Mouse (Mus musculus): ENCODE measurements around the gene Spaca1. TPM values are rescaled to one million over a fixed set of nuclear protein-coding genes. Genes with fewer than 3 reads are reported as not detected.
"Not testable (repeated sequence)": the region's sequence is repeated elsewhere in the genome, so short reads cannot be mapped to it uniquely, and the experiment has no call there.

Spaca1 gene
- not detected for total RNA-seq (2021)

- peak in 1 of 2 experiments; percentile 30 for DNase-seq (ENCODE audit: extremely low spot score in 1 of 2, low spot score in 2 of 2)
- intact Hi-C loops (cut with DNase I), result no loop called here
Measured at GRCm38 (mm10) chr4:34049571-34050255, at the start of gene Spaca1. Spaca1 (minus strand) TSS chr4:34050191.

GRCm38 (mm10) chr4:34087286-34087685 is 37.3 kb upstream of the Spaca1 start:
- DNase-seq (ENCODE audit: extremely low spot score in 1 of 2, low spot score in 2 of 2); intact Hi-C loops (cut with DNase I): not testable (repeated sequence)

- DNase-seq (ENCODE audit: extremely low spot score in 1 of 2, low spot score in 2 of 2), result no peak
- intact Hi-C loops (cut with DNase I), result no loop called here
Measured at GRCm38 (mm10) chr4:34081064-34081463, 31.1 kb upstream of the Spaca1 start.

- intact Hi-C loops (cut with DNase I), result no loop called here
Measured at GRCm38 (mm10) chr4:34069002-34069401, 19.0 kb upstream of the Spaca1 start.

GRCm38 (mm10) chr4:34058320-34058719 is 8.3 kb upstream of the Spaca1 start:
- DNase-seq (ENCODE audit: extremely low spot score in 1 of 2, low spot score in 2 of 2), result no peak
- intact Hi-C loops (cut with DNase I), result no loop called here

More at GRCm38 (mm10) chr4:34069002-34069401, 19.0 kb upstream of the Spaca1 start:
- DNase-seq (ENCODE audit: extremely low spot score in 1 of 2, low spot score in 2 of 2), result no peak

GRCm38 (mm10) chr4:34026771-34027170 is 23.2 kb downstream of the Spaca1 start:
- DNase-seq (ENCODE audit: extremely low spot score in 1 of 2, low spot score in 2 of 2), result no peak
- intact Hi-C loops (cut with DNase I), result no loop called here

- intact Hi-C loops (cut with DNase I), result no loop called here
Measured at GRCm38 (mm10) chr4:34021456-34021855, 28.5 kb downstream of the Spaca1 start.

GRCm38 (mm10) chr4:33996382-33996781 is 53.6 kb downstream of the Spaca1 start:
- intact Hi-C loops (cut with DNase I), result no loop called here
- no peak for DNase-seq (ENCODE audit: extremely low spot score in 1 of 2, low spot score in 2 of 2)

More at GRCm38 (mm10) chr4:34021456-34021855, 28.5 kb downstream of the Spaca1 start:
- no peak for DNase-seq (ENCODE audit: extremely low spot score in 1 of 2, low spot score in 2 of 2)

- intact Hi-C loops (cut with DNase I), result no loop called here
- DNase-seq (ENCODE audit: extremely low spot score in 1 of 2, low spot score in 2 of 2), result no peak
Measured at GRCm38 (mm10) chr4:33992687-33993086, 57.3 kb downstream of the Spaca1 start.

- DNase-seq (ENCODE audit: extremely low spot score in 1 of 2, low spot score in 2 of 2), result no peak
- intact Hi-C loops (cut with DNase I), result no loop called here
Measured at GRCm38 (mm10) chr4:33988466-33989089, 61.4 kb downstream of the Spaca1 start.

Other genes starting within 250 kb of the Spaca1 start
- gene Cnr1, start 125.6 kb downstream of the Spaca1 start, total RNA-seq (2021), result 100 to 1,000 TPM; 118 to 129 TPM

All from left cerebral cortex, postnatal 10 days (tissue).